10 mouse cellular contexts compared by ENCODE assay signal in genomic region chr13:52078561-52078960, GRCm38 (mm10).
A peak's percentile ranks its signal among the peaks of the same experiment; 100 is the strongest.
DNase-seq lines count a peak whose midpoint lies in the region; ATAC-seq and TF ChIP-seq lines count a peak whose summit lies in the region.
"Had no signal": no experiment of that assay in that cellular context is flagged by ENCODE, and none has a peak within 500 bp of the region (broad histone marks: within the 10 kb centered on the region; RNA-seq: fewer than 3 reads in every experiment).

No protein-coding gene starts in this region.

- no peak for ATAC-seq in liver, embryonic 12.5 days
- ATAC-seq in megakaryocyte, adult 5-6 weeks (ENCODE audit: poor library complexity, severe bottlenecking): peak; percentile 81

- peaks cover 8% of the 10 kb centered on the region; the same call in 1 of the 2 replicates for H3K27me3 ChIP-seq in liver, embryonic 12.5 days (replicated peaks)

- H3K9ac ChIP-seq in liver, embryonic 12.5 days: no peak overlapping the region
- H3K9ac ChIP-seq: liver, embryonic 14.5 days had no signal

- H3K9me3 ChIP-seq in liver, embryonic 12.5 days (replicated peaks): no peaks in the 10 kb centered on the region

- no peak overlapping the region for H3K4me2 ChIP-seq in liver, embryonic 12.5 days

- peaks cover 11% of the 10 kb centered on the region; the same call in 1 of the 2 replicates for H3K4me1 ChIP-seq in liver, embryonic 12.5 days
- H3K4me1 ChIP-seq in embryonic fibroblast, embryonic 13.5 days (ENCODE audit: control insufficient read depth, insufficient read depth, low read length): peaks cover 22% of the 10 kb centered on the region

- no peak overlapping the region for H3K4me3 ChIP-seq in liver, embryonic 12.5 days
- H3K4me3 ChIP-seq in embryonic fibroblast, embryonic 13.5 days (ENCODE audit: insufficient read depth, low read length): no peak overlapping the region

- no peak for TF ChIP-seq CTCF in embryonic fibroblast, embryonic 13.5 days (IDR thresholded peaks at IDR 0.05; ENCODE audit: borderline replicate concordance, insufficient read depth, low read length)

- 22% methylated on average over 6 of the region's 6 CpGs for WGBS in liver, embryonic 12.5 days (ENCODE audit: insufficient replicate concordance)

- peak; percentile 20 for DNase-seq in liver
- peak; percentile 55 to 60 for DNase-seq in thymus, postnatal 10 days (ENCODE audit: low spot score in 2 of 2)
- no peak for DNase-seq in layer of hippocampus, postnatal 36 days
- no peak for DNase-seq in cerebellum, adult 18-20 months
- no peak for DNase-seq in layer of hippocampus, adult 9-10 months (ENCODE audit: low spot score)
- DNase-seq: gastrocnemius, postnatal 25 days had no signal

- no peaks in the 10 kb centered on the region for H3K36me3 ChIP-seq in liver, embryonic 12.5 days

- no peak for TF ChIP-seq POLR2A in embryonic fibroblast, embryonic 13.5 days (IDR thresholded peaks at IDR 0.05; ENCODE audit: low read depth, low read length)

- H3K27ac ChIP-seq in liver, embryonic 12.5 days: no peak overlapping the region
- peak overlapping the region; percentile 97 for H3K27ac ChIP-seq in embryonic fibroblast, embryonic 13.5 days (ENCODE audit: insufficient read depth, low read length)
- H3K27ac ChIP-seq: liver, embryonic 14.5 days had no signal

Comparison
In these comparisons a context has a peak if more than half of its experiments do, and no peak if none do; other contexts are left out.
1. DNase-seq: peak in liver (single experiment) and thymus, postnatal 10 days (2 of 2); none in layer of hippocampus, postnatal 36 days (0 of 2), cerebellum, adult 18-20 months (0 of 2) and layer of hippocampus, adult 9-10 months (single experiment).